Mouse (Mus musculus) layer of hippocampus, adult 11-12 months (tissue): ENCODE measurements around the gene Bag6.
"Not testable (repeated sequence)": the region's sequence is repeated elsewhere in the genome, so short reads cannot be mapped to it uniquely, and the experiment has no call there.

Experiments
- DNase-seq: peaks from one replicate; pipeline ENCODE4 v3.0.0; 2022; ENCODE audit warnings: low spot score

The Bag6 gene

GRCm38 (mm10) chr17:35115046-35116019, 19.6 kb upstream of the Bag6 start, which contains the start of gene Ly6g5b:
Ly6g5b (minus strand) TSS chr17:35115428.
- no peak for DNase-seq

- DNase-seq: no peak
These were observed 14.2 kb upstream of the Bag6 start for GRCm38 (mm10) chr17:35120745-35121142.

GRCm38 (mm10) chr17:35121143-35121799, 13.7 kb upstream of the Bag6 start, which contains the start of gene Gpank1:
Gpank1 (plus strand) TSS chr17:35121455.
- peak; percentile 97 for DNase-seq

- DNase-seq: peak; percentile 75
These were observed 13.1 kb upstream of the Bag6 start, which contains the start of gene Csnk2b for GRCm38 (mm10) chr17:35121871-35122303. Csnk2b (minus strand) TSS chr17:35122053.

GRCm38 (mm10) chr17:35123287-35123686, 11.7 kb upstream of the Bag6 start:
- DNase-seq: not testable (repeated sequence)

GRCm38 (mm10) chr17:35124261-35124896, 10.6 kb upstream of the Bag6 start:
- not testable (repeated sequence) for DNase-seq

- no peak for DNase-seq
These were observed 9.9 kb upstream of the Bag6 start for GRCm38 (mm10) chr17:35125081-35125480.

- DNase-seq: no peak
These were observed 9.4 kb upstream of the Bag6 start for GRCm38 (mm10) chr17:35125578-35125977.

GRCm38 (mm10) chr17:35126206-35126611, 8.8 kb upstream of the Bag6 start, which contains the start of gene D17H6S53E:
D17H6S53E (plus strand) TSS chr17:35126373.
- peak; percentile 63 for DNase-seq

- DNase-seq: no peak
These were observed 8.0 kb upstream of the Bag6 start for GRCm38 (mm10) chr17:35127017-35127416.

- no peak for DNase-seq
These were observed 6.0 kb upstream of the Bag6 start for GRCm38 (mm10) chr17:35128996-35129395.

GRCm38 (mm10) chr17:35131038-35131437, 3.9 kb upstream of the Bag6 start:
- no peak for DNase-seq

- DNase-seq: no peak
These were observed 3.3 kb upstream of the Bag6 start, which contains the start of gene Apom for GRCm38 (mm10) chr17:35131500-35132173. Apom (minus strand) TSS chr17:35132050.

GRCm38 (mm10) chr17:35132174-35132560, 2.8 kb upstream of the Bag6 start:
- DNase-seq: no peak

- DNase-seq: no peak
These were observed 1.5 kb upstream of the Bag6 start for GRCm38 (mm10) chr17:35133517-35133916.

GRCm38 (mm10) chr17:35135591-35136320, 778 bp downstream of the Bag6 start:
- no peak for DNase-seq

GRCm38 (mm10) chr17:35139269-35139668, 4.3 kb downstream of the Bag6 start:
- DNase-seq: no peak

- DNase-seq: no peak
These were observed 5.6 kb downstream of the Bag6 start for GRCm38 (mm10) chr17:35140490-35140996.

- no peak for DNase-seq
These were observed 7.0 kb downstream of the Bag6 start for GRCm38 (mm10) chr17:35141971-35142370.

- no peak for DNase-seq
These were observed 11.2 kb downstream of the Bag6 start for GRCm38 (mm10) chr17:35146139-35146538.

GRCm38 (mm10) chr17:35147348-35147747, 12.4 kb downstream of the Bag6 start:
- no peak for DNase-seq
